Comparison of ENCODE assay signal across 8 mouse cellular contexts in the genomic region with DNA sequence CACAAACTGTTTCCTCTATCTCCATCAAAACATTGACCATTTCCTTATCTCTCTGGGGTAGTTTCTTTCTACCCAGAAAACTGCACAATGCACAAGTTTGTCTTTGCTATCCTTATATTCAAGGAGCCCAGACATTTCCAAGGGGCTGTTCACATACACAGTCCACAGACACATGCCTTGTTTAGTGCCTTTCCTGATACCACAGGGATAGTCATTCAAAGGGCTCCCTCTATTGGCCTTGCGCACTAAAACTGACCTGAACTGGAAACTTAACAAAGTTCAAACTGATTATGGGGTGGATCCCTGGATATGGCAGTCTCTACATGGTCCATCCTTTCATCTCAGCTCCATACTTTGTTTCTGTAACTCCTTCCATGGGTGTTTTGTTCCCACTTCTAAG.
DNase-seq lines count a peak whose midpoint lies in the region; ATAC-seq and TF ChIP-seq lines count a peak whose summit lies in the region.

No protein-coding gene starts in this region.

- H3K27me3 ChIP-seq in neural tube, embryonic 15.5 days (replicated peaks): no peaks in the 10 kb centered on the region
- no peaks in the 10 kb centered on the region for H3K27me3 ChIP-seq in hindbrain, embryonic 12.5 days
- no peaks in the 10 kb centered on the region for H3K27me3 ChIP-seq in stomach, postnatal 0 days (ENCODE audit: control insufficient read depth, insufficient read depth, low read length)

- no peak overlapping the region for H3K27ac ChIP-seq in neural tube, embryonic 15.5 days (replicated peaks)
- H3K27ac ChIP-seq in hindbrain, embryonic 12.5 days: no peak overlapping the region
- no peak overlapping the region for H3K27ac ChIP-seq in stomach, postnatal 0 days (replicated peaks)

- 64% methylated on average over 1 of the region's 1 CpGs for WGBS in neural tube, embryonic 15.5 days
- WGBS in hindbrain, embryonic 12.5 days: 63% methylated on average over 1 of the region's 1 CpGs
- 52% methylated on average over 1 of the region's 1 CpGs for WGBS in stomach, postnatal 0 days

- no peaks in the 10 kb centered on the region for H3K36me3 ChIP-seq in neural tube, embryonic 15.5 days
- H3K36me3 ChIP-seq in hindbrain, embryonic 12.5 days: no peaks in the 10 kb centered on the region
- no peaks in the 10 kb centered on the region for H3K36me3 ChIP-seq in stomach, postnatal 0 days (ENCODE audit: control insufficient read depth, insufficient read depth, low read length)

- no peaks in the 10 kb centered on the region for H3K9me3 ChIP-seq in neural tube, embryonic 15.5 days (replicated peaks)
- no peaks in the 10 kb centered on the region for H3K9me3 ChIP-seq in hindbrain, embryonic 12.5 days (replicated peaks)
- H3K9me3 ChIP-seq in stomach, postnatal 0 days (ENCODE audit: control insufficient read depth, low read length): no peaks in the 10 kb centered on the region

- no peak for TF ChIP-seq EP300 in stomach, postnatal 0 days (optimal IDR thresholded peaks at IDR 0.05)

- H3K4me2 ChIP-seq in neural tube, embryonic 15.5 days: no peak overlapping the region
- no peak overlapping the region for H3K4me2 ChIP-seq in hindbrain, embryonic 12.5 days (replicated peaks)
- H3K4me2 ChIP-seq in stomach, postnatal 0 days (replicated peaks; ENCODE audit: low read depth): no peak overlapping the region

- peak; percentile 5 to 33 for DNase-seq in adrenal gland, postnatal 36 days
- DNase-seq in adrenal gland, postnatal 4 days (ENCODE audit: low spot score in 2 of 2): no peak
- peak; percentile 31 for DNase-seq in neural tube, embryonic 10.5 days (ENCODE audit: extremely low spot score, low spot score)
- DNase-seq in stomach, postnatal 0 days (ENCODE audit: low spot score): no peak
- no peak for DNase-seq in thymus, adult 18-20 months

- peak; percentile 65 for TF ChIP-seq CTCF in stomach, postnatal 0 days (IDR thresholded peaks at IDR 0.05; ENCODE audit: low read depth)

- H3K4me1 ChIP-seq in neural tube, embryonic 15.5 days: peaks cover 4% of the 10 kb centered on the region; the same call in 1 of the 2 replicates
- peaks cover 2% of the 10 kb centered on the region; the same call in 1 of the 2 replicates for H3K4me1 ChIP-seq in hindbrain, embryonic 12.5 days
- no peaks in the 10 kb centered on the region for H3K4me1 ChIP-seq in stomach, postnatal 0 days (replicated peaks; ENCODE audit: control insufficient read depth, insufficient read depth)

- no peak for ATAC-seq in neural tube, embryonic 15.5 days (ENCODE audit: low FRiP score)
- ATAC-seq in hindbrain, embryonic 12.5 days (ENCODE audit: low FRiP score): 0 out of 2 replicates have a peak, but pooled peaks have one; percentile 29
- no peak for ATAC-seq in stomach, postnatal 0 days (ENCODE audit: low FRiP score, low TSS enrichment)
- no peak for ATAC-seq in monocyte, adult 5-6 weeks (replicated peaks; ENCODE audit: insufficient number of reproducible peaks, low FRiP score, low TSS enrichment, poor library complexity, severe bottlenecking)

- H3K4me3 ChIP-seq in neural tube, embryonic 15.5 days (replicated peaks): no peak overlapping the region
- H3K4me3 ChIP-seq in hindbrain, embryonic 12.5 days: no peak overlapping the region
- H3K4me3 ChIP-seq in stomach, postnatal 0 days (ENCODE audit: low read depth, low read length): no peak overlapping the region

- no peak overlapping the region for H3K9ac ChIP-seq in neural tube, embryonic 15.5 days (replicated peaks)
- no peak overlapping the region for H3K9ac ChIP-seq in hindbrain, embryonic 12.5 days
- no peak overlapping the region for H3K9ac ChIP-seq in stomach, postnatal 0 days (ENCODE audit: low read length)

Comparison
In these comparisons a context has a peak if more than half of its experiments do, and no peak if none do; other contexts are left out.
1. DNase-seq: peak in adrenal gland, postnatal 36 days (2 of 2) and neural tube, embryonic 10.5 days (single experiment); none in adrenal gland, postnatal 4 days (0 of 2), stomach, postnatal 0 days (single experiment) and thymus, adult 18-20 months (0 of 2).